Mouse (Mus musculus): ENCODE results near the gene Spag17.
A peak's percentile ranks its signal among the peaks of the same experiment; 100 is the strongest.

Gene Spag17

GRCm38 (mm10) chr3:100074406-100074805 lies 189.2 kb downstream of the Spag17 start:
- TF ChIP-seq GATA4 (IDR thresholded peaks at IDR 0.05; ENCODE audit: insufficient replicate concordance, low read length), result no peak

DNA sequence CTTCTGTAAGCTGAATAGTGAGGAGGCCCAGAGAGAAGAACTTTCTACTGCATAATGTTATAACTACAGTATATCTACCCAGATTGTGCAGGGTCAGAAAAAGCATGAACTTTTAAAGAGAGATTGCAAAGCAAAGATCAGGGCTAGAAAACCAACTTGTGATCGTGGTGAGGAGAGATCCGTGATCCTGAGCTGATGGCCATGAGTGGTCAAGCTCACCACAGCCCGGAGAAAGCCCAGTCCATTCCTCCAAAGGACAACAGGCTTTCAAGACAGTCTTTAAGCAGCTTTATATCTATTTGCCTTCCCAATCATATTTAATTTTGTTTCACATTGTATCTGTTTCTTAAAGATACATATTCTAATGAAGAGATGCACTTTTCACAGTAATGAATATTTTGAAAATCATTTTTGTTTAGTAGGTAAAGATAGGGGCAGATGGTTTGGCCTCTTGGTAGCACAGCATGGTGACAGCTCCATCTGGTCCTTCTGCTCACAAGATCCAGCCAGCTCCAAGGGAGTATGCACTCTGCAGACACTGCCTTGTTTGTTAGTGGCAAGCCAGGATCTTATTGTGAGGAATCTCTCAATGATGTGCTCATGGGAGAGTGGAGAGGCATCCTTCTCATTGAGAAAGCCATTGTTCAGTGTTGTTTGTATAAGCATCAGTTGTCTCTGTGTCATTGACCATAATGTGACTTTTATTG lies 217.3 kb downstream of the Spag17 start:
- no peak for TF ChIP-seq GATA4 (IDR thresholded peaks at IDR 0.05; ENCODE audit: insufficient replicate concordance, low read length)

DNA sequence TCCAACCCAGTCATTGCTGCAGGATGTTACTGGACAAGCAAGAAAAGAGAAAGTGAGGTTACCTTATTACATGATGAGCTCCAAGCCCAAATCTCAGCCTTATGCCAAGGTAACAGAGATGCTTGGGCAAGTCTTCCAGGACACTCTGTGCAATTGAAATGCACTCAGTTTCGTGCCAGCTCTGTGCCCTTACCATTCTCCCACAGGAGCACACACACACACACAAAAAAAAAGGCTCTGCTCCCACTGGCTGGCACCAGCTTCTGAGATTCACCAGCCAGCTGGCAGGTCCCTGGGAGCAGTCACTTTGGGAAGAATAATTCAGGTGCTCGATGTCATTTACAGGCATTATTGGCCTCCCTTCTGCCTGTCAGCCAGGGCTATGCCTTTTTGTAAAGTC lies 221.5 kb downstream of the Spag17 start:
- TF ChIP-seq GATA4 (IDR thresholded peaks at IDR 0.05; ENCODE audit: insufficient replicate concordance, low read length), result no peak

DNA sequence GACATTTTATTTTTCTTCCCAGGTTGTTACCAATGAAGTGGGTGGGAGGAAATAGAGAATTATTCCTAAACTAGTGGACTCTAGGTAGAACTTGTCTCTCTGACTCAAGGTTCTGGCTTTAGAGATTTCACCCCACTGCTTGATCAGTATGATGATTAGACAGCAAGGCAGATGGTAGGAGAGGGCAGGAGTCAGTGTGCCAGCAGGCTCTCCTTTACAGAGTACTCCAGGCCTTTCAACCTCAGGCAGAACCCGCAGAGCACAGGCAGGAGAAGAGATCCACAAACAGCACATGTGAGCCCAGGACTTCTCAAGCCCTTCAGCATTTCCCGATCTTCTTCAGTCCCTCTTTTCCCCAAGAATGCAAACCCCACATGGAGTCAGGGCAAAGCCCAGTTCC lies 233.5 kb downstream of the Spag17 start:
- TF ChIP-seq GATA4 (IDR thresholded peaks at IDR 0.05; ENCODE audit: insufficient replicate concordance, low read length), result no peak

DNA sequence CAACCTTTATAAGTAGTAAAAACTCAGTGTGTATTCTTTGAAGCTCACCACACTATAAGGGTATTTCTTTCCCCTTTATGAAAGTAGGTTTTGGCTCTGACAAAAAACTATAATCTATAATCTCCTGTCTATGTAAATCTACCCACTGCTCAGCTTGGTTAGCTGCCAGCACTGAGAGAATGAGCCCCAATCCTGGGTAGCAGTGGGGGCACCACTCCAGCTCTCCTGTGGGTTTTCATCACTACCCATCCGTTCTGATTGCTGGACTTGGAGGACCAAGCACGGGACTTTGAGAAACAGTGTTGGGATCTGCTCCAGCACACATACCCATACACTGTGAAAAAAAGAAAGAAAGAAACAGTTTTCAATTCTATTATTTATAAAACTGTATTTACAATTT lies 236.8 kb downstream of the Spag17 start:
- TF ChIP-seq GATA4 (IDR thresholded peaks at IDR 0.05; ENCODE audit: insufficient replicate concordance, low read length), result no peak

GRCm38 (mm10) chr3:100122445-100122844 lies 237.2 kb downstream of the Spag17 start:
- no peak for TF ChIP-seq GATA4 (IDR thresholded peaks at IDR 0.05; ENCODE audit: insufficient replicate concordance, low read length)

DNA sequence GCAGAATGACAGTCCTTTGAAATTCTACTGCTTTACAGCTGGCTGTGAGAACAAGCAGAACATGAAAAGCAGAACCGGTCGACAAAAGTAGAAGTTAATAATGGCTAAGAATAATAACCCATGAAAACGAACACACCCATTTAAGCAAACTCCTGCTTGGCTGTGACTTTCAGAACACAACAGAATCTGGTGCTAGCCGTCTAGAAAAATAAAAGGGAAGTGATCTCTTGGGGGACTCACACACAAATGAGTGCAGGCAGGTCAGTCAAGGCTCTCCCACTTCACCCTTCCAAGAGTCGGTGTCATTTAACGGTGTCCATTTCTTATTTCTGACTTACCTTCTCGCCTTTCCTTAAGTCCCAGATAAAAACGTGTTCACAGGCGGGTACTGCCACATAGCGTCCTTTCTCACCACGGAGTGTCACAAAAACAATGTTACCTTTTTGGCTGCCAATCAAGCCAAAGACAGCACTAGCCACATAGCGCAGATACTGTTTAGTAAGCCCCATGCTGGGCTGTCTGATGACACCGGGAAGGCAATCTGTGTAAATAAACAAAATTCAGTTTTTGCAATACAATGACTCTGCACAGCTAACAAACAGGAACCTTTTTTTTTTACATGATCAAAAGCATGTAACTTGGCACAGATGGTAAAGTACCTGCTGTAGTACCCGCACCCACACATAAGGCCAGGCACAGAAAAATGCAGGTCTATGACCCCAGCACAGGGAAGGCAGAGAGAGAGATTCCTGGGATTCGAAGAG lies 275.7 kb downstream of the Spag17 start:
- TF ChIP-seq GATA4 (IDR thresholded peaks at IDR 0.05; ENCODE audit: insufficient replicate concordance, low read length), result no peak

- no peak for TF ChIP-seq GATA4 (IDR thresholded peaks at IDR 0.05; ENCODE audit: insufficient replicate concordance, low read length)
These were observed 276.6 kb downstream of the Spag17 start for GRCm38 (mm10) chr3:100161665-100162314.

DNA sequence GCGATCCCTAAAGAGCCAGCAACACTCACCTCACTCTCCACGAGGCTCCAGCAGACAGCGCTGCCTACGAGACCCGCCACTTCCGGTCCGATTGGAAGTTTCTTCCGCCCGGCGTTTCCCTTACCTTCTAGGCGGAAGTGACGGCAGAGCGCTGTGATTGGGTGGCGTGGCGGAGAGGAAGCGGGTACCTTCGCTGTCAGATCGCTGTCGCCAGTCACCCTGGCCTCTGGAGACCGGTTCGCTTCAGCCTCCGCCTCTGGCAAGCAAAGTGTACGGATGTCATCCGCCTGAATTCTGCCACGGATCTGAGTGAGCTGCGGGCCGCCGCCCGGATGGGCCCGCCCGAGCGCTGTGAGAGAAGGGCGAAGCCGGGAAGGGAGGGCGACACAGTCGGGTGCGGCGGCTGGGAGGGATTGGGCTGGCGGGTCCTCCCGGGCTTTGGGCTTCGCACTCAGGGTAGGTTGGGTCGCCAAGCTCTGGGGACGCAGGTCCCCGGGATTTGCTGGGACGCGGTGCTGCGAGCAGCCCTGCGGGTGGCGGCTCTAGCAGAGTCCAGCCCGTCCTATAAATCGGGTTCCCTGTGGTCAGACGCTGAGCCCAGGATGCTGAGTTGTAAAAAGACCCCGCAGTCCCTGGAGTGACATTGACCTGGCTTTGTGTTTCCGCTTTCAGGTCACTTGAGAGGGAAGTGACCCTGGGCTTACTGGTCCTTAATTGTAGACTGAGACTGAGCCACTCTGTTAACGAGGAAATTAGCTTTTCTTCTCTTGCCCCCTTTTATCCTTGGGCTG lies 277.3 kb downstream of the Spag17 start, which contains the start of the genes Gdap2 and Wdr3:
Gene Gdap2 (plus strand): TSS at position 67 of the 791 bp plus-strand sequence.
Gene Wdr3 (minus strand): TSS at position 93 of the 791 bp plus-strand sequence.
- TF ChIP-seq GATA4 (IDR thresholded peaks at IDR 0.05; ENCODE audit: insufficient replicate concordance, low read length), result peak; percentile 37; the same call in 1 of the 2 replicates

DNA sequence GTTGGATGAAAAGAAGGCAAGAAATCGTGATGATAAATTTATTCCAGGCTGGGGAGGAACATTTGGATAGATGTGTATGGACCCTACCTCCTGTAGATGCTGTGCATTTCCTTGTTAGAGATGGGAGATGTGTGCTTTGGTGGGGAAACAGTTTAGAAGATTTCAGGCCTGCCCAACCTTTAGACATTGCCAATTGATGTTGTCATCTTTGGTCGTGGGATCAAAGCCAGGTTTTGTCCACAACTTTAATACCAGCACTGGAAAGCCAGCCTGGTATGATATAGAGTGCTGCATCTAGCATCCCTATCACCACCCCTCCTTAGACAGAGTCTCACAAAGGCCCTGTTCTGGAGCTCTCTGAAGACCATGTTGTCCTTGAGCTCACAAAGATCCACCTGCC lies 278.4 kb downstream of the Spag17 start:
- no peak for TF ChIP-seq GATA4 (IDR thresholded peaks at IDR 0.05; ENCODE audit: insufficient replicate concordance, low read length)

GRCm38 (mm10) chr3:100164991-100165390 lies 279.8 kb downstream of the Spag17 start:
- TF ChIP-seq GATA4 (IDR thresholded peaks at IDR 0.05; ENCODE audit: insufficient replicate concordance, low read length), result no peak

GRCm38 (mm10) chr3:100176031-100176430 lies 290.8 kb downstream of the Spag17 start:
- no peak for TF ChIP-seq GATA4 (IDR thresholded peaks at IDR 0.05; ENCODE audit: insufficient replicate concordance, low read length)

- TF ChIP-seq GATA4 (IDR thresholded peaks at IDR 0.05; ENCODE audit: insufficient replicate concordance, low read length), result no peak
These were observed 295.3 kb downstream of the Spag17 start for GRCm38 (mm10) chr3:100180471-100180870.

DNA sequence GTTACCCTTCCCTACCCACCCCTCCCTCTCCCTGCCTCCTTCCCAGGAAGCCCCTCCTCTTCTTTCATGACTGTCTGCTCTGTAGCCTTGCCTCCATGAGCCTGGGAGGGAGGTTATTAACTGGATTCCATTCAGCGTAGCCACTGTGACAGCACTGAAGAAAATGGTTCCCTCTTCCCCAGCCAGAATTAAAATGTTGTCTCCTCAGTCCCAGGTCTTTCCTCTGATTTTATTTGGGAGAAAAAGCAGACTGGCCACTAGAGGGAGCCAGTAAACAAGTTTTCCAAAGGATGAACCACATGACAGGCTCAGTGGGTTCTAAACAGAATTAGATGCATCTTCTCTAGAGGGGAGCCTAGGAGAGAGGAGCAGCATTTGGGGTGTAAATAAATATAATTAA lies 304.2 kb downstream of the Spag17 start:
- no peak for TF ChIP-seq GATA4 (IDR thresholded peaks at IDR 0.05; ENCODE audit: insufficient replicate concordance, low read length)

GRCm38 (mm10) chr3:100189861-100190260 lies 304.7 kb downstream of the Spag17 start:
- no peak for TF ChIP-seq GATA4 (IDR thresholded peaks at IDR 0.05; ENCODE audit: insufficient replicate concordance, low read length)
